Mouse (Mus musculus) spleen, adult 2 months (tissue): Measurements from ENCODE around the gene Naxd. TPM values are rescaled to one million over a fixed set of nuclear protein-coding genes. Genes with fewer than 3 reads are reported as not detected.

Experiments used
- DNase-seq, 2 experiments: peaks; one replicate each; pipeline versions ENCODE4 v3.0.0 to v3.0.0-alpha.2; 2012 to 2021; ENCODE audit warnings: low spot score in 2 of 2, low read depth in 1 of 2
- H3K27ac ChIP-seq: fragments of 200-500 bp; 2 replicates; pipeline ENCODE4 v1.5.1; 2012; ENCODE audit warnings: low read length, inconsistent platforms; ENCODE audit not compliant: insufficient read depth
- H3K27me3 ChIP-seq: fragments of 200-500 bp; 2 replicates; pipeline ENCODE4 v1.6.1; 2012; ENCODE audit warnings: mild to moderate bottlenecking, moderate library complexity, low read length, inconsistent platforms; ENCODE audit not compliant: control insufficient read depth, insufficient read depth
- H3K36me3 ChIP-seq: fragments of 200-500 bp; 2 replicates; pipeline ENCODE4 v1.6.1; 2012; ENCODE audit warnings: mild to moderate bottlenecking, low read length, inconsistent platforms; ENCODE audit not compliant: control insufficient read depth, insufficient read depth
- H3K4me1 ChIP-seq: fragments of 200-500 bp; 2 replicates; pipeline ENCODE4 v1.6.1; 2011; ENCODE audit warnings: inconsistent platforms; ENCODE audit not compliant: control insufficient read depth, insufficient read depth, insufficient read length
- H3K4me3 ChIP-seq: fragments of 200-500 bp; 2 replicates; pipeline ENCODE4 v1.5.1; 2011; ENCODE audit warnings: mild to moderate bottlenecking, inconsistent platforms; ENCODE audit not compliant: insufficient read depth, insufficient read length; ENCODE audit errors: extremely low read depth
- CTCF ChIP-seq: fragments of 200-500 bp; IDR thresholded peaks from 2 replicates; pipeline ENCODE4 v1.5.1; 2011; ENCODE audit warnings: mild to moderate bottlenecking, inconsistent platforms; ENCODE audit not compliant: insufficient read depth, insufficient read length, insufficient replicate concordance; ENCODE audit errors: extremely low read depth
- POLR2A ChIP-seq: fragments of 200-500 bp; IDR thresholded peaks from 2 replicates; pipeline ENCODE4 v1.6.1; 2011; ENCODE audit warnings: low read depth, low read length, inconsistent platforms
- WGBS: fragments of 180-500 bp; shearing (Covaris S2); methylation state at CpG from one replicate; pipeline ENCODE4 v1.1.7; 2018; 5-methylcytosine and 5-hydroxymethylcytosine counted together
- polyA plus RNA-seq: library from polyadenylated mRNA; depleted of rRNA; stranded (reverse); fragments of >200 nt; gene quantifications from 2 replicates; pipeline ENCODE4 v1.2.3, GENCODE M21; 2012; rRNA removed

Naxd gene
- polyA plus RNA-seq, 1 experiment = 61.6 TPM

DNA sequence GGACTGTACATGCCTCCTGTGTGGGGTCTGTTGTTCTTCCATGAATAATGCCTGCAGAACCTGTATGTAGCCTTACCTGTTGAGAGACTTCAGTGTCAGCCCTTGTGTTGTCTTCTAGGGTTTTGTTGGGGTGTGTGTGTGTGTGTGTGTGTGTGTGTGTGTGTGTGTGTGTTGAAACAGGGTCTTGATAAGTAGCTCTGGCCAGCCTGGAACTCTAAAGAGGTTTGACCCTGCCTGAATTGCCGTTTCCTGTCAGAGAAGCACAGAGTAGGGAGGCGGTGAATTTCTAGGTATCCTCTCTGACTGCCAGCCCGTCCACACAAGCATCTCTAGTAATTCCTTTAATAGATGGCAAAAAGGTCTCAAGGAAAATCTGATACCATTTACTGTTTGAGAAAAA lies 62.2 kb downstream of the Naxd start:
- WGBS = 68% methylated on average over 3 of the region's 3 CpGs
- DNase-seq = no peak
- Histone ChIP-seq H3K27me3 (no peaks in the 10 kb centered on the region), H3K27ac (no peak overlapping the region), H3K4me3 (no peak overlapping the region), H3K36me3 (peaks cover 12% of the 10 kb centered on the region), H3K4me1 (peaks cover 5% of the 10 kb centered on the region; the same call in 1 of the 2 replicates)
- no peak for TF ChIP-seq CTCF
- TF ChIP-seq POLR2A = no peak

DNA sequence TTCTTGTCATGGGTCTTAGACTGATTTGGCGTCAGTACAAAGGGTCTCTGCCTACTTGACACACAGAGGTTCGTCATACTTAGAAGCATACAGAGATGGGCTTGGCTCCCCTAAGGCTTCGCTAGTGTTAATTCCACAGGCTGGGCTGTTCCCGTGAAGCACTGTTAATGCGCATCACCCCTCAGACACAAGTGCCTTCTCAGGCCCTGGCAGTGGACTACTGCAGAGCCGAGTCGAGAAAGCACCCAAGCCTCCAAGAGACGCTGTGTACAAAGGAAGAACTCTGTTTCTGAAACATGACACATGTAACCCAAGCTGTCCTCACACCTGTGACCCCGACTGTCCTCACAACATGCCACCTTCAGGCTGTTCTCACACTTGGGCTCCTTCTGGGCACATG lies 62.9 kb downstream of the Naxd start:
- Histone ChIP-seq H3K36me3 (peaks cover 12% of the 10 kb centered on the region), H3K4me3 (no peak overlapping the region), H3K27me3 (no peaks in the 10 kb centered on the region), H3K27ac (no peak overlapping the region), H3K4me1 (peaks cover 5% of the 10 kb centered on the region; the same call in 1 of the 2 replicates)
- 87% methylated on average over 9 of the region's 9 CpGs for WGBS
- DNase-seq = no peak
- no peak for TF ChIP-seq CTCF
- TF ChIP-seq POLR2A = no peak

DNA sequence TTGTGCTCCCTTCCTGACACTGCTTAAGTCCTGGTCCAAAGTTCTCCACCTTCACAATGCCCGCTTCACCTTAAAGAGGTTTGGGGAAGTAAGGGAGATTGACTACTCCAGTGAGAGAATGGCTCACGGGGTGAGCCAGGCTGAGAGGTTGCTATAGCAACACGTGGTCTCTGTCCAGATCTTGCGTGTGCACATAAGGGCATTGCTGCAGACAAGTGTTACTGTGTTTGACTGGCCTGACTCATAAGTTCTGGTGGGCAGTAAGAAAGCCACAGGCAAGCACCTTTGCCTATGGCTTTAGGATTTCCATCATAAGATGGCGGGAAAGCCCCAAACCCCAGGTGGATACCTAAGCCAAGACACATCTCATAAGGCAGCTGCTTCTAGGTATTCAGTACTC lies 66.9 kb downstream of the Naxd start:
- DNase-seq = no peak
- no peak for TF ChIP-seq POLR2A
- no peak for TF ChIP-seq CTCF
- Histone ChIP-seq H3K36me3 (peaks cover 12% of the 10 kb centered on the region), H3K27me3 (no peaks in the 10 kb centered on the region), H3K4me3 (no peak overlapping the region), H3K27ac (no peak overlapping the region), H3K4me1 (peaks cover 3% of the 10 kb centered on the region; the same call in 1 of the 2 replicates)
- WGBS = 68% methylated on average over 5 of the region's 5 CpGs

Other genes with a start within 250 kb of the Naxd start
- gene Col4a2, start 184.7 kb upstream of the Naxd start, polyA plus RNA-seq = 36.0 and 40.8 TPM in 2 replicates
- 111 and 123 TPM in 2 replicates for gene Col4a1, start 184.7 kb upstream of the Naxd start, polyA plus RNA-seq
- gene Rab20, start 18.8 kb upstream of the Naxd start, polyA plus RNA-seq = 17.1 and 17.8 TPM in 2 replicates
- gene Cars2, start 53.3 kb downstream of the Naxd start, polyA plus RNA-seq = 29.8 and 42.4 TPM in 2 replicates
- gene Ing1, start 58.1 kb downstream of the Naxd start, polyA plus RNA-seq = 16.1 and 17.6 TPM in 2 replicates
- gene Ankrd10, start 138.3 kb downstream of the Naxd start, polyA plus RNA-seq = 63.0 and 82.9 TPM in 2 replicates
- gene 1700016D06Rik, start 203.6 kb downstream of the Naxd start, polyA plus RNA-seq = not detected in 2 replicates
- 20.3 and 21.9 TPM in 2 replicates for gene Arhgef7, start 230.2 kb downstream of the Naxd start, polyA plus RNA-seq